Mouse (Mus musculus): ENCODE data around the gene Zc3h7b. TPM values are rescaled to one million over a fixed set of nuclear protein-coding genes. Genes with fewer than 3 reads are reported as not detected.

Gene Zc3h7b
- total RNA-seq, 1 experiment = 22.5 TPM

GRCm38 (mm10) chr15:81776631-81777422, 32.0 kb downstream of the Zc3h7b start:
- Histone ChIP-seq H3K27ac (ENCODE audit: insufficient read depth, low read depth, low read length, poor library complexity, severe bottlenecking) (no peak overlapping the region), H3K36me3 (ENCODE audit: control insufficient read depth, insufficient read depth, low read length, poor library complexity, severe bottlenecking) (peaks cover 54% of the 10 kb centered on the region), H3K4me1 (ENCODE audit: control insufficient read depth in 2 of 2, insufficient read depth in 2 of 2, low read length in 2 of 2, poor library complexity in 1 of 2) (no peaks in the 10 kb centered on the region), H3K4me3 (ENCODE audit: insufficient read depth in 1 of 2, low read depth in 1 of 2, low read length in 2 of 2, poor library complexity in 1 of 2, severe bottlenecking in 1 of 2) (no peak overlapping the region), H3K9ac (ENCODE audit: insufficient read depth, low read depth, low read length, poor library complexity, severe bottlenecking) (no peak overlapping the region), H3K9me3 (ENCODE audit: control insufficient read depth, insufficient read depth, low read depth, low read length) (no peaks in the 10 kb centered on the region)
- DNase-seq (ENCODE audit: low read depth, low spot score) = no peak
- in situ Hi-C loops (cut with MboI; ENCODE audit: low sequenced_read_pairs in 2 of 2, unreplicated experiment in 2 of 2) = no loop called here
- no peak for TF ChIP-seq HCFC1 (IDR thresholded peaks at IDR 0.05; ENCODE audit: borderline replicate concordance, insufficient read depth, low read length)

- TF ChIP-seq ZNF384 (IDR thresholded peaks at IDR 0.05; ENCODE audit: low read depth, low read length) (no peak), HCFC1 (IDR thresholded peaks at IDR 0.05; ENCODE audit: borderline replicate concordance, insufficient read depth, low read length) (no peak), MAFK (IDR thresholded peaks at IDR 0.05; ENCODE audit: insufficient read depth, low read depth, low read length) (no peak), ZC3H11A (IDR thresholded peaks at IDR 0.05; ENCODE audit: borderline replicate concordance, low read depth, low read length) (no peak), CHD2 (IDR thresholded peaks at IDR 0.05; ENCODE audit: low read depth, low read length) (no peak)
- DNase-seq (ENCODE audit: low read depth, low spot score) = no peak
- H3K4me3 ChIP-seq (ENCODE audit: insufficient read depth in 1 of 2, low read depth in 1 of 2, low read length in 2 of 2, poor library complexity in 1 of 2, severe bottlenecking in 1 of 2) = no peak overlapping the region
- no peaks in the 10 kb centered on the region for H3K4me1 ChIP-seq (ENCODE audit: control insufficient read depth in 2 of 2, insufficient read depth in 2 of 2, low read length in 2 of 2, poor library complexity in 1 of 2)
- H3K36me3 ChIP-seq (ENCODE audit: control insufficient read depth, insufficient read depth, low read length, poor library complexity, severe bottlenecking) = peaks cover 44% of the 10 kb centered on the region
- H3K27ac ChIP-seq (ENCODE audit: insufficient read depth, low read depth, low read length, poor library complexity, severe bottlenecking) = no peak overlapping the region
- H3K9ac ChIP-seq (ENCODE audit: insufficient read depth, low read depth, low read length, poor library complexity, severe bottlenecking) = no peak overlapping the region
- in situ Hi-C loops (cut with MboI; ENCODE audit: low sequenced_read_pairs in 2 of 2, unreplicated experiment in 2 of 2) = no loop called here
- H3K9me3 ChIP-seq (ENCODE audit: control insufficient read depth, insufficient read depth, low read depth, low read length) = no peaks in the 10 kb centered on the region
Measured at GRCm38 (mm10) chr15:81781816-81782215, 37.0 kb downstream of the Zc3h7b start.

- no peak overlapping the region for H3K4me3 ChIP-seq (ENCODE audit: insufficient read depth in 1 of 2, low read depth in 1 of 2, low read length in 2 of 2, poor library complexity in 1 of 2, severe bottlenecking in 1 of 2)
- H3K4me1 ChIP-seq (ENCODE audit: control insufficient read depth in 2 of 2, insufficient read depth in 2 of 2, low read length in 2 of 2, poor library complexity in 1 of 2) = no peaks in the 10 kb centered on the region
- no peaks in the 10 kb centered on the region for H3K9me3 ChIP-seq (ENCODE audit: control insufficient read depth, insufficient read depth, low read depth, low read length)
- H3K27ac ChIP-seq (ENCODE audit: insufficient read depth, low read depth, low read length, poor library complexity, severe bottlenecking) = no peak overlapping the region
- in situ Hi-C loops (cut with MboI; ENCODE audit: low sequenced_read_pairs in 2 of 2, unreplicated experiment in 2 of 2) = no loop called here
- TF ChIP-seq MAFK (IDR thresholded peaks at IDR 0.05; ENCODE audit: insufficient read depth, low read depth, low read length) (no peak), CHD2 (IDR thresholded peaks at IDR 0.05; ENCODE audit: low read depth, low read length) (no peak), HCFC1 (IDR thresholded peaks at IDR 0.05; ENCODE audit: borderline replicate concordance, insufficient read depth, low read length) (no peak), ZNF384 (IDR thresholded peaks at IDR 0.05; ENCODE audit: low read depth, low read length) (no peak), ZC3H11A (IDR thresholded peaks at IDR 0.05; ENCODE audit: borderline replicate concordance, low read depth, low read length) (no peak)
- no peak for DNase-seq (ENCODE audit: low read depth, low spot score)
- H3K9ac ChIP-seq (ENCODE audit: insufficient read depth, low read depth, low read length, poor library complexity, severe bottlenecking) = no peak overlapping the region
- H3K36me3 ChIP-seq (ENCODE audit: control insufficient read depth, insufficient read depth, low read length, poor library complexity, severe bottlenecking) = peaks cover 26% of the 10 kb centered on the region; the same call in 1 of the 2 replicates
Measured at GRCm38 (mm10) chr15:81784762-81785161, 39.9 kb downstream of the Zc3h7b start.

GRCm38 (mm10) chr15:81785701-81786100, 40.8 kb downstream of the Zc3h7b start:
- H3K9ac ChIP-seq (ENCODE audit: insufficient read depth, low read depth, low read length, poor library complexity, severe bottlenecking) = no peak overlapping the region
- no peaks in the 10 kb centered on the region for H3K4me1 ChIP-seq (ENCODE audit: control insufficient read depth in 2 of 2, insufficient read depth in 2 of 2, low read length in 2 of 2, poor library complexity in 1 of 2)
- no peak overlapping the region for H3K4me3 ChIP-seq (ENCODE audit: insufficient read depth in 1 of 2, low read depth in 1 of 2, low read length in 2 of 2, poor library complexity in 1 of 2, severe bottlenecking in 1 of 2)
- H3K36me3 ChIP-seq (ENCODE audit: control insufficient read depth, insufficient read depth, low read length, poor library complexity, severe bottlenecking) = peaks cover 18% of the 10 kb centered on the region; the same call in 1 of the 2 replicates
- no peak for TF ChIP-seq CHD2 (IDR thresholded peaks at IDR 0.05; ENCODE audit: low read depth, low read length)
- no peak for TF ChIP-seq ZC3H11A (IDR thresholded peaks at IDR 0.05; ENCODE audit: borderline replicate concordance, low read depth, low read length)
- TF ChIP-seq MAFK (IDR thresholded peaks at IDR 0.05; ENCODE audit: insufficient read depth, low read depth, low read length) = no peak
- TF ChIP-seq HCFC1 (IDR thresholded peaks at IDR 0.05; ENCODE audit: borderline replicate concordance, insufficient read depth, low read length) = no peak
- no peak for TF ChIP-seq ZNF384 (IDR thresholded peaks at IDR 0.05; ENCODE audit: low read depth, low read length)
- H3K9me3 ChIP-seq (ENCODE audit: control insufficient read depth, insufficient read depth, low read depth, low read length) = no peaks in the 10 kb centered on the region
- in situ Hi-C loops (cut with MboI; ENCODE audit: low sequenced_read_pairs in 2 of 2, unreplicated experiment in 2 of 2) = no loop called here
- H3K27ac ChIP-seq (ENCODE audit: insufficient read depth, low read depth, low read length, poor library complexity, severe bottlenecking) = no peak overlapping the region
- no peak for DNase-seq (ENCODE audit: low read depth, low spot score)
